Mouse (Mus musculus): ENCODE measurements at regions not wholly inside any gene's neighbourhood (a gene's known extent, or its start where the extent isn't known, plus 50 kb on each side); places are given as distances from the start of the nearest gene placed in this dataset.

GRCm38 (mm10) chrX:51913247-51913646 is 59.3 kb downstream of the 1700080O16Rik start:
- DNase-seq, result peak; percentile 46 to 68

- DNase-seq, result no peak
Observed at GRCm38 (mm10) chrX:51911566-51911965, 61.0 kb downstream of the 1700080O16Rik start.

DNA sequence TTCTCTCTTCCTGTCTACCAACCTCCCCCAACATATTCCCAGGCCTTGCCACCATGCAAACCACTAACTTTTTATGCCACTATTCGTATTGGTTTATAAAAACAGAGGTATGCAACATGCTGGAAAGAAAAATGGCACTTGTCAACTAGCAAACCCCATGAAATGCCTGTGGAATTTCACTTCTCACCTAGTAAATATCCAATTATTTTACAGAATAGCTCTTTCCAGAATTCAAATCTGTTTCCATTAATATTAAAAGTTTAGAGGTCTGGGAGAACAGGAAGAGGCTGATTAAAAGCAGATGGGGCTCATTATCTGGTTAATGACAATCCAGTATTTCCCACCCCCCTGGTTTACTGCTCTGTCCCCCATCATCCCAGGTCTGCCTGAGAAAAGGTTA is 62.0 kb downstream of the 1700080O16Rik start:
- no peak for DNase-seq

DNA sequence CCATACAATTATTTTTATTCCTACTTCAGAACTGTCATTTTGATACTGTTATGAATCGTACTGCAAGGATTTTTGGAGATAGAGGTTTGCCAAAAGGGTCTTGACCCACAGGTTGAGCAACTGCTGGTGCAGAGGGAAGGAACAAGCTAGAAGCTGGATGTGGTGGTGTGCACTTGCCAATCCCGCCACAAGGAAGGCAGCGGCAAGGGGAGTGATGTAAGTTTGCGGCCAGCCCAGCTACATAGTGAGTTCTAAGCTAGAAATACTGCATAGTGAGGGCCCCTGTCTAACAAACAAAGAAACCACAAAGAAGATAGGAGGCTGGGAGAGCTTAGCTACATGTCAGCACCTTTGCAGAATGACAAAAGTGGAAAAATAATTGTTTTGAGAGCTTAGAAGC is 74.1 kb downstream of the 1700080O16Rik start:
- no peak for DNase-seq

DNA sequence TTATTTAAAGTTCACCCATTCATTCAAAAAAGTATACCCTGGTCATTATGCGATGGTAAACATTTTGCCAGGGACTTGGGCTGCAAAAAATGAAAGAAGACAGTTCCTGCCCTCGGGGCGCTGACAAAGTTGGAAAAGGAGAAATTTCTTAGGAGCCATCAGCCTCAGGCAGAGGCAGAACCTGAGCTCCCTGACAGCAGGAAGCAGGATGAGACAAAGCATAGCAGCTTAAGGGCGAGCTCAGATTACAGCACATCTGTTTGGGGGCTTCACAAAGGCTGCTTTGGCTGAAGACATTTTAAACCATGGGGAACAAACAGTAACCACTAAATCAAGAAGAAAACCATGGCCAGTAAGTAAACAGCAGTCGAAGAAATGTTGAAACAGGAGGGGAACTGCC is 75.5 kb downstream of the 1700080O16Rik start:
- DNase-seq, result no peak

GRCm38 (mm10) chrX:51895646-51896190 is 76.9 kb downstream of the 1700080O16Rik start:
- DNase-seq, result peak in 1 of 2 experiments; percentile 4

DNA sequence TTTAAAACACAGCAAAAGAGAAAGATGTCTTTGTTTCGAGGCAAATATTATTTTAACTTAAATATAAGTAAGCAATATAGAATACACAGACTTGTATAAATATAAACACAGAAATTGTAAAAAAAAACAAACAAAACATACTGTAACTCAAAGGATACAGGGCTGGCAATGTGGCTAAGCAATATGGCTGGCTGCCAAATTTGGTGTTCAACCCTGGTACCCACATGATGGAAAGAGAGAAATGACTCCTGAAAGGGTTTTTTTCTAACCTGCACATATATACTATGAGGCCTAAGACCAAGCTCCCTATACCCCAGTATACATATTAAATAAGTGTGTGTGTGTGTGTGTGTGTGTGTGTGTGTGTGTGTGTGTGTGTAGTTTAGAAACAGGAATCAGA is 79.9 kb downstream of the 1700080O16Rik start:
- no peak for DNase-seq

DNA sequence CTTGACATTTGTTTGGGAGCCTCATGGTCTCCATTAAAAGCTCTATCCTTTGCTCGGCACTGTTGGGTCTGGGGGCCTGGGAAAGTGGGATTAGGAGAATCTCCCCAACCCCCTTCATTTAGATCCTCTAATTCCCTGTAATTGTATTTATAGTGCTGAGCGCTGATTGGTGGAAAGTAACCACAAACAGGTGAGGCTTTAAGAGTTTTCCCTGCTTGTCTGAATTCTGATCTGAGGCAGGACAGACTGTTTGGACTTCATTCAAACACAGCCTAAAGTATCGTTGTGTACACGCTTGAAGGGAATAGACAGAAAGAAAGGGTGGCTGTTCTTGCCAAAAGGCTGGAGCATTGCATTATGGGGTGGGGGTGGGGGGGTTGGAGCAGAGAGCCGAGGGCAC is 85.1 kb upstream of the Usp26 start:
- no peak for DNase-seq
